Mouse (Mus musculus) c-Kit-positive CD71-positive TER-119-negative erythroid progenitor cells, embryonic 14.5 days (primary cell): ENCODE results near the gene Dffb.
"Not testable (repeated sequence)": the region's sequence is repeated elsewhere in the genome, so short reads cannot be mapped to it uniquely, and the experiment has no call there.

Source experiments
- DNase-seq: peaks from one replicate; pipeline ENCODE4 v3.0.0-alpha.2; 2013; ENCODE audit warnings: low read depth

The Dffb gene

GRCm38 (mm10) chr4:153966651-153967050 is 8.3 kb downstream of the Dffb start:
- DNase-seq, result no peak

GRCm38 (mm10) chr4:153962631-153963030 is 12.3 kb downstream of the Dffb start:
- DNase-seq, result no peak

- DNase-seq, result no peak
These were observed 17.3 kb downstream of the Dffb start for GRCm38 (mm10) chr4:153957444-153958250.

- peak; percentile 90 for DNase-seq
These were observed 18.1 kb downstream of the Dffb start, which contains the start of gene A430005L14Rik for GRCm38 (mm10) chr4:153956569-153957405. A430005L14Rik (plus strand) TSS chr4:153957237.

- no peak for DNase-seq
These were observed 19.3 kb downstream of the Dffb start for GRCm38 (mm10) chr4:153955651-153956050.

- DNase-seq, result no peak
These were observed 23.2 kb downstream of the Dffb start for GRCm38 (mm10) chr4:153951692-153952091.

GRCm38 (mm10) chr4:153951150-153951549 is 23.8 kb downstream of the Dffb start:
- DNase-seq, result no peak

- no peak for DNase-seq
These were observed 24.6 kb downstream of the Dffb start for GRCm38 (mm10) chr4:153950372-153950771.

- no peak for DNase-seq
These were observed 29.2 kb downstream of the Dffb start for GRCm38 (mm10) chr4:153945741-153946140.

- DNase-seq, result no peak
These were observed 30.7 kb downstream of the Dffb start for GRCm38 (mm10) chr4:153944261-153944660.

GRCm38 (mm10) chr4:153943243-153943642 is 31.7 kb downstream of the Dffb start:
- DNase-seq, result no peak

GRCm38 (mm10) chr4:153929921-153930320 is 45.0 kb downstream of the Dffb start:
- DNase-seq, result no peak

- no peak for DNase-seq
These were observed 45.5 kb downstream of the Dffb start for GRCm38 (mm10) chr4:153929425-153929824.

- no peak for DNase-seq
These were observed 46.1 kb downstream of the Dffb start for GRCm38 (mm10) chr4:153928772-153929299.

- DNase-seq, result not testable (repeated sequence)
These were observed 52.8 kb downstream of the Dffb start for GRCm38 (mm10) chr4:153922090-153922489.

GRCm38 (mm10) chr4:153920517-153921233 is 54.3 kb downstream of the Dffb start:
- DNase-seq, result no peak

- DNase-seq, result no peak
These were observed 57.0 kb downstream of the Dffb start for GRCm38 (mm10) chr4:153917773-153918500.
